ENCODE assay signal across 10 mouse cellular contexts in the genomic region with DNA sequence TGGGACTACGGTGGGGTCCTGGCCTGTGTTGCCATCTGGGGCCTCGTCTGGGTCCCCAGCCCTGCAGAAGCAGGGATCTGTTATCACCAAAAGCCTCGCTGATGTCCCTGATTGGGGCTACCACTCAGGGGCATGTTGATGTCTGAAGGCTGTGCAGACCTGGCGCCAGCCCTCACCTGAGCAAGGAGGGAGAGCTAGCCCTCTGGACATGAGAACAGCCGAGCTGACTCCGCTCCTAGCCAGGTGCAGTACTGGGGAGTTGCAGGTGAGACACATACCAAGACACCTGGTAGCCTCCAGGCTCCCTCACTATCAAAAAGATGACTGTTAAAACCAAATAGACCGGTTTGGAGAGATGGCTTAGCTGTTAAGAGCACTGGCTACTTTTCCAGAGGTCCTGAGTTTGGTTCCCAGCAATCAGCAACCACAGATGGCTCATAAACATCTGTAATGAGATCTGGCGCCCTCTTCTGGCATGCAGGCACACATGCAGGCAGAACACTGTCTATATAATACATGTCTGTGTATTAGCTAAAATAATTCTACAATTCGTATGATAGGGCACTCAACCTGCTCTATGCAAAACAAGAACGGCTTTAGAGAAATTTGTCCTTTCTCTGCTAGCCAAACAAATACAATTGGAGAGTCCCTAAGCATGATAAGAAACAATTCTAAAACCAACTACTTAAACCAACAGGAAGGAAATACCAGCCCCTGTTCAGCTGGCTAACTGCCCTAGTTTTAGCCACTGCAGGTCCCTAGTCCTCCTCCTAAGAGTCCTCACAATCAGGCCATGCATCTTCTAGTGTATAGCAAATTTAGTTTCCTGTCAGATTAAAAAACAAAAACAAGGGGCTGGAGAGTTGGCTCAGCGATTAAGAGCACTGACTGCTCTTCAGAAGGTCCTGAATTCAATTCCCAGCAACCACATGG. TPM values are rescaled to one million over a fixed set of nuclear protein-coding genes. Genes with fewer than 3 reads are reported as not detected.
A peak's percentile ranks its signal among the peaks of the same experiment; 100 is the strongest.
DNase-seq lines count a peak whose midpoint lies in the region; ATAC-seq and TF ChIP-seq lines count a peak whose summit lies in the region.
"Had no signal": no experiment of that assay in that cellular context is flagged by ENCODE, and none has a peak within 500 bp of the region (broad histone marks: within the 10 kb centered on the region; RNA-seq: fewer than 3 reads in every experiment).

No protein-coding gene starts in this region.

- TF ChIP-seq CTCF in kidney, adult 2 months (conservative IDR thresholded peaks at IDR 0.05; ENCODE audit: insufficient read depth, insufficient read length, low read depth, low read length), result peak; percentile 65
- TF ChIP-seq CTCF in G1E (IDR thresholded peaks at IDR 0.05; ENCODE audit: low read depth, low read length), result 0 out of 2 replicates have a peak, but pooled peaks have one; percentile 41
- peak; percentile 65 for TF ChIP-seq CTCF in lung, postnatal 0 days (IDR thresholded peaks at IDR 0.05)

- H3K27me3 ChIP-seq in kidney, adult 2 months (replicated peaks; ENCODE audit: control insufficient read depth, insufficient read depth, low read length), result no peaks in the 10 kb centered on the region
- H3K27me3 ChIP-seq in kidney, embryonic 14.5 days (ENCODE audit: control insufficient read depth, insufficient read depth, low read length), result no peaks in the 10 kb centered on the region
- peaks cover 14% of the 10 kb centered on the region for H3K27me3 ChIP-seq in G1E (ENCODE audit: insufficient read depth, low read length)
- H3K27me3 ChIP-seq in lung, postnatal 0 days (replicated peaks; ENCODE audit: insufficient read depth, low read length), result no peaks in the 10 kb centered on the region
- H3K27me3 ChIP-seq: stomach, embryonic 15.5 days had no signal

- no peak for ATAC-seq in kidney, embryonic 14.5 days (ENCODE audit: low FRiP score, low TSS enrichment)
- ATAC-seq in G1E (ENCODE audit: extremely low read depth, insufficient number of reproducible peaks, low FRiP score, poor library complexity, severe bottlenecking), result no peak
- ATAC-seq in lung, postnatal 0 days, result no peak

- H3K4me3 ChIP-seq in kidney, adult 2 months (ENCODE audit: insufficient read depth, low read depth, low read length), result no peak overlapping the region
- no peak overlapping the region for H3K4me3 ChIP-seq in kidney, embryonic 14.5 days (ENCODE audit: low read length)
- H3K4me3 ChIP-seq in G1E (ENCODE audit: low read depth, low read length), result no peak overlapping the region
- no peak overlapping the region for H3K4me3 ChIP-seq in lung, postnatal 0 days (ENCODE audit: low read depth, low read length)
- H3K4me3 ChIP-seq: stomach, embryonic 15.5 days had no signal

- no peak for TF ChIP-seq POLR2A in kidney, adult 2 months (IDR thresholded peaks at IDR 0.05; ENCODE audit: low read depth, low read length)

- H3K36me3 ChIP-seq in kidney, adult 2 months (ENCODE audit: control insufficient read depth, insufficient read depth, low read length), result no peaks in the 10 kb centered on the region
- no peaks in the 10 kb centered on the region for H3K36me3 ChIP-seq in kidney, embryonic 14.5 days (ENCODE audit: control insufficient read depth, insufficient read depth, low read length)
- no peaks in the 10 kb centered on the region for H3K36me3 ChIP-seq in G1E (replicated peaks)
- H3K36me3 ChIP-seq in lung, postnatal 0 days (ENCODE audit: insufficient read depth, low read length), result no peaks in the 10 kb centered on the region
- H3K36me3 ChIP-seq: stomach, embryonic 15.5 days had no signal

- H3K4me1 ChIP-seq in kidney, adult 2 months (ENCODE audit: control insufficient read depth, insufficient read depth, low read length), result no peaks in the 10 kb centered on the region
- H3K4me1 ChIP-seq in kidney, embryonic 14.5 days (ENCODE audit: control insufficient read depth, insufficient read depth, low read length), result no peaks in the 10 kb centered on the region
- no peaks in the 10 kb centered on the region for H3K4me1 ChIP-seq in G1E (ENCODE audit: insufficient read depth, low read depth, low read length)
- no peaks in the 10 kb centered on the region for H3K4me1 ChIP-seq in lung, postnatal 0 days (ENCODE audit: insufficient read depth, low read depth, low read length)
- H3K4me1 ChIP-seq: stomach, embryonic 15.5 days had no signal

- H3K9ac ChIP-seq in kidney, embryonic 14.5 days (ENCODE audit: low read depth, low read length), result no peak overlapping the region
- no peak overlapping the region for H3K9ac ChIP-seq in lung, postnatal 0 days (replicated peaks; ENCODE audit: low read depth)
- H3K9ac ChIP-seq: stomach, embryonic 15.5 days had no signal

- no peak for DNase-seq in kidney, adult 2 months
- DNase-seq in B cell, adult 2 months, result peak; percentile 56 to 59
- no peak for DNase-seq in G1E (ENCODE audit: low spot score)
- peak; percentile 22 for DNase-seq in lung, postnatal 0 days (ENCODE audit: low spot score)
- DNase-seq in frontal cortex, postnatal 36 days (ENCODE audit: low spot score in 2 of 2), result no peak
- DNase-seq in left cerebral cortex, postnatal 36 days (ENCODE audit: low spot score in 2 of 2), result no peak
- DNase-seq in right cerebral cortex, postnatal 36 days (ENCODE audit: low spot score in 2 of 2), result no peak

- no peak overlapping the region for H3K27ac ChIP-seq in kidney, adult 2 months (ENCODE audit: insufficient read depth, low read depth, low read length)
- H3K27ac ChIP-seq in kidney, embryonic 14.5 days (ENCODE audit: low read depth, low read length), result no peak overlapping the region
- no peak overlapping the region for H3K27ac ChIP-seq in lung, postnatal 0 days (ENCODE audit: low read length)
- H3K27ac ChIP-seq: stomach, embryonic 15.5 days had no signal

- intact Hi-C loops in left cerebral cortex, postnatal 36 days (cut with DNase I), result no loop called here

- no peak overlapping the region for H3K4me2 ChIP-seq in kidney, embryonic 14.5 days (replicated peaks; ENCODE audit: low read depth, low read length)
- H3K4me2 ChIP-seq in lung, postnatal 0 days (replicated peaks; ENCODE audit: low read depth, low read length), result no peak overlapping the region
- H3K4me2 ChIP-seq: stomach, embryonic 15.5 days had no signal

- no peak for TF ChIP-seq EP300 in lung, postnatal 0 days (IDR thresholded peaks at IDR 0.05)

- 75% methylated on average over 11 of the region's 11 CpGs for WGBS in kidney, adult 2 months
- WGBS in kidney, embryonic 14.5 days, result 74% methylated on average over 11 of the region's 11 CpGs
- 68% methylated on average over 11 of the region's 11 CpGs for WGBS in lung, postnatal 0 days

- H3K9me3 ChIP-seq in kidney, embryonic 14.5 days (ENCODE audit: control insufficient read depth, low read length), result peaks cover 5% of the 10 kb centered on the region; the same call in 1 of the 2 replicates
- peaks cover 4% of the 10 kb centered on the region; the same call in 1 of the 2 replicates for H3K9me3 ChIP-seq in G1E (replicated peaks)
- no peaks in the 10 kb centered on the region for H3K9me3 ChIP-seq in lung, postnatal 0 days (ENCODE audit: low read length)
- H3K9me3 ChIP-seq: stomach, embryonic 15.5 days had no signal

RNA-seq across cellular contexts. Expression of gene Spink2, which starts 12.0 kb away (rescaled TPM):
- 0.23 and 0.68 TPM in 2 replicates for polyA plus RNA-seq in kidney, adult 2 months (2012; rRNA removed)
- 1.6 and 1.7 TPM in 2 replicates for polyA plus RNA-seq in kidney, embryonic 14.5 days (2014; fragmentation: Nextera tagmentation; extraction: Ambion mirVana)
- total RNA-seq in G1E (2014; fragmentation: Nextera tagmentation) (not detected in 2 replicates), G1E (2017) (not detected in 2 replicates)
- not detected in 2 replicates for polyA plus RNA-seq in G1E (2012)
- 5.2 and 8.5 TPM in 2 replicates for polyA plus RNA-seq in lung, postnatal 0 days (2015; fragmentation: Nextera tagmentation; extraction: Ambion mirVana)
- total RNA-seq in left cerebral cortex, postnatal 36 days (2021), result not detected
- total RNA-seq: left cerebral cortex, adult 18-20 months had no signal

RNA-seq across cellular contexts. Expression of gene Rest, which starts 42.0 kb away (rescaled TPM):
- 7.3 and 8.3 TPM in 2 replicates for polyA plus RNA-seq in kidney, adult 2 months (2012; rRNA removed)
- polyA plus RNA-seq in kidney, embryonic 14.5 days (2014; fragmentation: Nextera tagmentation; extraction: Ambion mirVana), result 38.2 and 54.2 TPM in 2 replicates
- total RNA-seq in G1E (2014; fragmentation: Nextera tagmentation) (46.7 and 48.9 TPM in 2 replicates), G1E (2017) (43.4 and 52.1 TPM in 2 replicates)
- 7.1 and 8.3 TPM in 2 replicates for polyA plus RNA-seq in G1E (2012)
- polyA plus RNA-seq in lung, postnatal 0 days (2015; fragmentation: Nextera tagmentation; extraction: Ambion mirVana), result 20.4 and 23.5 TPM in 2 replicates
- 1 to 10 TPM; 3.4 to 3.6 TPM for total RNA-seq in left cerebral cortex, postnatal 36 days (2021)

Comparison
In these comparisons a context has a peak if more than half of its experiments do, and no peak if none do; other contexts are left out.
1. DNase-seq: peak in B cell, adult 2 months (2 of 2) and lung, postnatal 0 days (single experiment); none in kidney, adult 2 months (single experiment), G1E (single experiment), frontal cortex, postnatal 36 days (0 of 2), left cerebral cortex, postnatal 36 days (0 of 2) and right cerebral cortex, postnatal 36 days (0 of 2).
2. Peak in every context shown above with its lines, with median percentiles within 50 percentile points of each other: CTCF ChIP-seq.